ENCODE assay signal across 13 mouse cellular contexts in genomic region chr6:117577539-117578521, GRCm38 (mm10).
DNase-seq lines count a peak whose midpoint lies in the region; ATAC-seq and TF ChIP-seq lines count a peak whose summit lies in the region.
"Had no signal": no experiment of that assay in that cellular context is flagged by ENCODE, and none has a peak within 500 bp of the region (broad histone marks: within the 10 kb centered on the region; RNA-seq: fewer than 3 reads in every experiment).

No protein-coding gene starts in this region.

- no peak for TF ChIP-seq EP300 in CH12.LX (IDR thresholded peaks at IDR 0.05; ENCODE audit: low read length)

- H3K79me2 ChIP-seq in CH12.LX (replicated peaks; ENCODE audit: control insufficient read depth, extremely low read depth, insufficient read depth, poor library complexity, severe bottlenecking): no peaks in the 10 kb centered on the region

- no peak for TF ChIP-seq RAD21 in CH12.LX (IDR thresholded peaks at IDR 0.05; ENCODE audit: low read depth, low read length)

- no peaks in the 10 kb centered on the region for H3K4me1 ChIP-seq in forebrain, embryonic 13.5 days
- no peaks in the 10 kb centered on the region for H3K4me1 ChIP-seq in forebrain, embryonic 10.5 days
- 0 out of 2 replicates have a peak, but pooled peaks cover 1% of the 10 kb centered on the region for H3K4me1 ChIP-seq in kidney, embryonic 15.5 days
- H3K4me1 ChIP-seq in CH12.LX (ENCODE audit: control insufficient read depth in 1 of 2, insufficient read depth in 2 of 2): 0 out of 4 replicates have a peak, but pooled peaks cover 0 to under 1% of the 10 kb centered on the region in 2 experiments
- H3K4me1 ChIP-seq: embryonic facial prominence, embryonic 12.5 days; liver, embryonic 12.5 days had no signal

- H3K27me3 ChIP-seq in forebrain, embryonic 13.5 days: no peaks in the 10 kb centered on the region
- no peaks in the 10 kb centered on the region for H3K27me3 ChIP-seq in forebrain, embryonic 10.5 days (ENCODE audit: poor library complexity, severe bottlenecking)
- H3K27me3 ChIP-seq in kidney, embryonic 15.5 days: peaks cover 4% of the 10 kb centered on the region; the same call in 1 of the 2 replicates
- peaks cover 79% of the 10 kb centered on the region for H3K27me3 ChIP-seq in CH12.LX (replicated peaks)
- H3K27me3 ChIP-seq: embryonic facial prominence, embryonic 12.5 days; liver, embryonic 12.5 days had no signal

- in situ Hi-C loops in CH12.LX (cut with MboI; ENCODE audit: low pct_ligation_motif_present, low pct_unique_long_range_greater_than_20kb, low sequenced_read_pairs): no loop called here

- 76% methylated on average over 10 of the region's 10 CpGs for WGBS in forebrain, embryonic 13.5 days
- 86% methylated on average over 10 of the region's 10 CpGs for WGBS in forebrain, embryonic 10.5 days
- 77% methylated on average over 10 of the region's 10 CpGs for WGBS in kidney, embryonic 15.5 days

- no peaks in the 10 kb centered on the region for H3K9me3 ChIP-seq in forebrain, embryonic 13.5 days (replicated peaks)
- H3K9me3 ChIP-seq in forebrain, embryonic 10.5 days: no peaks in the 10 kb centered on the region
- no peaks in the 10 kb centered on the region for H3K9me3 ChIP-seq in kidney, embryonic 15.5 days (replicated peaks)
- H3K9me3 ChIP-seq in CH12.LX (replicated peaks; ENCODE audit: low read length): no peaks in the 10 kb centered on the region
- H3K9me3 ChIP-seq: embryonic facial prominence, embryonic 12.5 days had no signal

- ATAC-seq in forebrain, embryonic 13.5 days: peak; percentile 88; the same call in 1 of the 2 replicates
- ATAC-seq in kidney, embryonic 15.5 days (replicated peaks; ENCODE audit: low FRiP score): no peak
- ATAC-seq: liver, embryonic 12.5 days had no signal

- H3K9ac ChIP-seq in forebrain, embryonic 13.5 days: no peak overlapping the region
- H3K9ac ChIP-seq in kidney, embryonic 15.5 days: no peak overlapping the region
- H3K9ac ChIP-seq in CH12.LX (ENCODE audit: insufficient read depth, low read depth): no peak overlapping the region
- H3K9ac ChIP-seq: embryonic facial prominence, embryonic 12.5 days; liver, embryonic 12.5 days had no signal

- dilution Hi-C loops in CH12.LX (cut with MboI; ENCODE audit: extremely low pct_ligation_motif_present, extremely low pct_unique_long_range_greater_than_20kb, low sequenced_read_pairs): no loop called here

- no peak overlapping the region for H3K4me3 ChIP-seq in forebrain, embryonic 13.5 days
- no peak overlapping the region for H3K4me3 ChIP-seq in forebrain, embryonic 10.5 days
- no peak overlapping the region for H3K4me3 ChIP-seq in kidney, embryonic 15.5 days (replicated peaks)
- H3K4me3 ChIP-seq in CH12.LX (replicated peaks in 1 of 3; ENCODE audit: low read depth in 2 of 3, low read length in 2 of 3, poor library complexity in 1 of 3): no peak overlapping the region
- H3K4me3 ChIP-seq: embryonic facial prominence, embryonic 12.5 days; liver, embryonic 12.5 days had no signal

- no peak for TF ChIP-seq POLR2A in CH12.LX (IDR thresholded peaks at IDR 0.05; ENCODE audit: low read depth, low read length)

- no peak overlapping the region for H3K27ac ChIP-seq in forebrain, embryonic 13.5 days
- H3K27ac ChIP-seq in forebrain, embryonic 10.5 days: no peak overlapping the region
- H3K27ac ChIP-seq in kidney, embryonic 15.5 days: no peak overlapping the region
- H3K27ac ChIP-seq in CH12.LX (ENCODE audit: insufficient read depth, low read depth): no peak overlapping the region
- H3K27ac ChIP-seq: embryonic facial prominence, embryonic 12.5 days; liver, embryonic 12.5 days had no signal

- TF ChIP-seq CTCF in CH12.LX (conservative IDR thresholded peaks at IDR 0.05 in 1 of 2, IDR thresholded peaks at IDR 0.05 in 1 of 2; ENCODE audit: low read depth in 2 of 2, low read length in 2 of 2): no peak

- H3K4me2 ChIP-seq in forebrain, embryonic 13.5 days: no peak overlapping the region
- no peak overlapping the region for H3K4me2 ChIP-seq in kidney, embryonic 15.5 days
- no peak overlapping the region for H3K4me2 ChIP-seq in CH12.LX (ENCODE audit: insufficient read depth, low read depth, poor library complexity, severe bottlenecking)
- H3K4me2 ChIP-seq: embryonic facial prominence, embryonic 12.5 days; liver, embryonic 12.5 days had no signal

- DNase-seq in forebrain, embryonic 10.5 days (ENCODE audit: extremely low spot score, low spot score): no peak
- DNase-seq in kidney, postnatal 10 days: peak; percentile 64
- DNase-seq in CH12.LX (ENCODE audit: extremely low read depth): no peak
- DNase-seq in layer of hippocampus, adult 9-11 months: peak; percentile 21
- no peak for DNase-seq in spleen, adult 18-20 months
- DNase-seq in urinary bladder, adult 2 months (ENCODE audit: low spot score): no peak
- DNase-seq: cerebellum, adult 9-10 months; lung, postnatal 10 days; thymus, adult 18-20 months had no signal

- H3K36me3 ChIP-seq in forebrain, embryonic 13.5 days (ENCODE audit: poor library complexity, severe bottlenecking): no peaks in the 10 kb centered on the region
- no peaks in the 10 kb centered on the region for H3K36me3 ChIP-seq in forebrain, embryonic 10.5 days (replicated peaks)
- H3K36me3 ChIP-seq in kidney, embryonic 15.5 days: no peaks in the 10 kb centered on the region
- H3K36me3 ChIP-seq in CH12.LX (replicated peaks in 1 of 2; ENCODE audit: control insufficient read depth in 1 of 2, insufficient read depth in 1 of 2, low read length in 1 of 2): no peaks in the 10 kb centered on the region
- H3K36me3 ChIP-seq: embryonic facial prominence, embryonic 12.5 days; liver, embryonic 12.5 days had no signal

TF ChIP-seq in CH12.LX, 34 proteins besides CTCF, POLR2A, EP300 and RAD21:
- peak; percentile 46; the same call in 1 of the 2 replicates for TF ChIP-seq BHLHE40 (IDR thresholded peaks at IDR 0.05; ENCODE audit: low read depth, low read length)
- no peak for TF ChIP-seq RCOR1 (conservative IDR thresholded peaks at IDR 0.05; ENCODE audit: low read depth, low read length)

Comparison
In these comparisons a context has a peak if more than half of its experiments do, and no peak if none do; other contexts are left out.
1. DNase-seq: peak in kidney, postnatal 10 days (single experiment) and layer of hippocampus, adult 9-11 months (single experiment); none in forebrain, embryonic 10.5 days (single experiment), CH12.LX (single experiment), spleen, adult 18-20 months (0 of 2) and urinary bladder, adult 2 months (single experiment).